Mouse (Mus musculus) MN1 (cell line): ENCODE results near the gene Prss16.

Experiments used
- DNase-seq: peaks from one replicate; pipeline ENCODE4 v3.0.0-alpha.2; 2016; ENCODE audit warnings: low spot score

The Prss16 gene

DNA sequence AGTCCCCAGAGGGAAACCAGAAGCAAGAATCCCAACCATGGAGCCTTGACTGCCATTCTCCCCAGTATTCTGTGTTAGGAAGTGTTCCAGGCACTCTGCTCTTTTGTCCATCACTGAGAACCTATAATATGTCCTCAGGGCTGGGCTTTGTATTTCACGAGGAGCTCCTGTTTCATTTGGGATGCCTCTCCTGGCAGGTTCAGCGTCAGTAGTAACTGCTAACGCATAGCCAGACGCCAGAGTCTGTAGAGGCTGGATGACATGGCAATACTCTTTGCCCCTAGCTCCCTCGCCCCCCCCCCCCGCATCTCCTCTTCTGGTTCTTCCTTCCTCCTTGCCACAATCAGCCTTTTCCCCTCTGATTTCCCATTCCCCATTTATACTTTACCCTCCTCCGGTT lies at the start of gene Prss16:
Prss16 (minus strand) TSS at position 101 of the 400 bp plus-strand sequence.
- DNase-seq = no peak

DNA sequence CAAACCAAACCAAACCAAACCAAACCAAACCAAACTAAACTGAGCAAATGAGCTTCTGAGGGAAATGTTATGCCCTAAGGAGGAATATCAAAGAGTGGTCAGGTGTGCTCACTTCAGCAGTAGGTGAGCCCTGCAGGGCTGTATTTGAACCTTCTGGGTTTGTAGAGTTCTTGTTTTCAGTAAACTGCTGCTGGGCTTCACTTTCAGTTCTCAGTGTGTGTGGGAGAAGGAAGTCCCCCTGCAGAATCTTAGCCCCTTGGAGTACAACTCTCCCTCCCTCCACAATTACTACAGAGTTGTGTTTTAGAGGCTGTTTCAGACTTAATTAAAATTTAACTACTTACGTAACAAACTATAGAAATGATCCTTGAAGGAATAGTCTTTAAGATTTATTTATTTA lies 44.2 kb upstream of the Prss16 start:
- no peak for DNase-seq

GRCm38 (mm10) chr13:22051523-22051859 lies 41.9 kb upstream of the Prss16 start:
- peak; percentile 32 for DNase-seq

DNA sequence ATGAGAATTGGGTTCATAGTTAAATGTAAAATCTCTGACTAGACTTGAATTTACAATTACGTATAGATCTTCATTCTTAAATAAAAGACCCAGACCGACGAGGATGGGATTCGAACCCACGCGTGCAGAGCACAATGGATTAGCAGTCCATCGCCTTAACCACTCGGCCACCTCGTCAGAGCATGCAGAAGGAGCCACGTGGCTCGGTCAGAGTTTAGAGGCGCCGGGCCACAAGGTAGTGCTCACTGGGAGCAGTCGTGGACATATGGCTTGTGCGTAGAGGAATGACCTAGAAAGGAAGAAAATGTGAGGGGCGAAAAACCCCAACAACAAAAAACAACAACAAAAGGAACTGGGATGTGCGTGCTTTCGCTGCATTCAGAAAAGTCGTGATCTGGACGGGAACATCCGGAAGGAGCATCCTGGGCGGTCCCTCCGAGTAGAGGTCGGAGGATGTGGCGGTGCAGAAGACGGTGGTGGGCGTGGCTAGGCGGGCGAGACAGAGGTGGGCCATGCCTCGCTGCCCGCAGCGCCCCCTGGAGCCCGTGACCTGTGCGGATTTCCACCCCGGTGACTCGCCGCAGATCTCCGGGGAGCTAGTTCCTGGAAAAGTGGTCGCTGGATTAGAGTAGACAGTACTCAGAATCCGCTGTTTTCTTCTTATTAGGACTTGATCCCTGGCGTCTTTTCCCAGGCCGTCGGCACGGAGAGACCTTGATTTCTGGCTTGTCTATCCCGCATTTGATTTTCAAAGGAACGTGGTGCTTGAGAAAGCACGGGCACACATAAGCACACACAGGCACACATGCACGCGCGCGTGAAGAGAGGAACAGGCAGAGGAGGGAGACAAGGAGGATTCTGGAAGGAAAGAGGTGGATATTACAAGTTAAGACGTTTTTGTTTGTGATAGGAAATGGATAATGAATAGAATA lies 41.3 kb upstream of the Prss16 start:
- peak; percentile 95 for DNase-seq

DNA sequence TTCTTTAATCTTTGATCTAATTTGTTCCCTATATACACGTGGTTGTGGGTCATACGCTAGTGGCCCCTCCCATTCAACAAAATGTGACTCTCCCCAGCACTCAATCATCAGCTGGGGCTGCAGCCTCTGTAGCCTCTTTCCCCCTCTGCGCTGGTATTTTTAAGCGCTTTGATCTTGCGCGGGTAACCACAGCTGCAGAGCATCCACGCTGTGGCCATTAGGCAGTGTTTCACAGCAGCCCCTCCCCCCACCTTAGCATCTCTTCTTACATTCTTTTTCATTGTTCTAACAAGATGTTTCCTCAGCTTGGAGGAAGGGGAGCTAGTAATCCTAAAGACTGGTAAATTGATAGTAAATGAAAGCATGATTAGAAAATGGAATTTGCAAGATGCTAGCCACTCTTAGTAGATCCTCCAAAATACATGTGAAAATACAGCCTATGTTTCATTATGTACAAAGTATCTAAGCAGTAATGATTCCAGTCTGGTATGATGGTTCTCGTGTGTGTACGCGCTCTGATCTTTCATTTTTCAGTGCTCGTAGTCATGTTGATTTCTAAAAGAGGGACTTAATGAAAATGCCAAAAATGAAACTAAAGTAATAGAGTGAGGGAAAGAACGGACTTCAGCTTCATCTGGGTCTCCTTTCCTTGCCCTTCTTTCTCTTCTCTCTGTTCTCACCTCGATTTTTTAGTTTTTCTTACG lies 40.3 kb upstream of the Prss16 start:
- peak; percentile 71 for DNase-seq

GRCm38 (mm10) chr13:22049041-22049440 lies 39.5 kb upstream of the Prss16 start:
- DNase-seq = no peak

GRCm38 (mm10) chr13:22045311-22045710 lies 35.8 kb upstream of the Prss16 start:
- no peak for DNase-seq

GRCm38 (mm10) chr13:22044432-22045155 lies 35.1 kb upstream of the Prss16 start:
- DNase-seq = no peak

GRCm38 (mm10) chr13:22043503-22044431 lies 34.2 kb upstream of the Prss16 start:
- DNase-seq = peak; percentile 83

- peak; percentile 97 for DNase-seq
These were observed 33.3 kb upstream of the Prss16 start, which contains the start of the genes Hist1h2ag and Hist1h2bj for GRCm38 (mm10) chr13:22042568-22043502. Hist1h2ag (minus strand) TSS chr13:22042944. Hist1h2bj (plus strand) TSS chr13:22043214.

GRCm38 (mm10) chr13:22041651-22042567 lies 32.4 kb upstream of the Prss16 start:
- DNase-seq = peak; percentile 51

DNA sequence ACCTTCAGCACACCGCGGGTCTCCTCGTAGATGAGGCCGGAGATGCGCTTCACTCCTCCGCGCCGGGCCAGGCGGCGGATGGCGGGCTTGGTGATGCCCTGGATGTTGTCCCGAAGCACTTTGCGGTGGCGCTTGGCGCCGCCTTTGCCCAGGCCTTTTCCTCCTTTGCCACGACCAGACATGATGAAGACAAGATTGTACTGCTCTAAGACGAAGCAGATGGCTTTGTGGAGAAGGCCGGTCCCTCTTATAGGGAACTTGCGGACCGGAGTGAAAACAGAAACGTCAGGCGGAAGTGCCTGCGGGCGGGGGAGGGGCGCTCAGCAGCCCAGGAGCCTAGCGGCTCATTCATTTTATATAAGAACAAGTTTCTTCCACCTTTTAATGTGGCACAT lies 31.6 kb upstream of the Prss16 start, which contains the start of gene Hist1h4i:
Hist1h4i (minus strand) TSS at position 221 of the 395 bp plus-strand sequence.
- DNase-seq = peak; percentile 91

- peak; percentile 54 for DNase-seq
These were observed 31.1 kb upstream of the Prss16 start for GRCm38 (mm10) chr13:22040464-22041141.

- no peak for DNase-seq
These were observed 30.5 kb upstream of the Prss16 start for GRCm38 (mm10) chr13:22039951-22040463.

DNA sequence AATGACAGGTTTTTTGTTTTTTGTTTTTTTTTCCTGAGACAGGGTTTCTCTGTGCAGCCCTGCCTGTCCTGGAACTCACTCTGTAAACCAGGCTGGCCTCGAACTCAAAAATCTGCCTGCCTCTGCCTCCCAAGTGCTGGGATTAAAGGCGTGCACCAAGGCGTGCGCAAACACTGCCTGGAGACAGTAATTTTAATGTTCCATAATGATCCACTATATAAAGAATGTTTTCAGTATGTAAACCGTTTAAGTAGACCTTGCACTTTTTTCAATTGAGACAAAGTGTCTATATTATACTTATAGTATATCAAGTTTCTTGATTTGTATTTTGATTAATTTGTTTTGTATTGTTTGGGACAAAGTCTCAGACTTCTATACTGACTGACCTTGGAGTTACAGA lies 29.8 kb upstream of the Prss16 start:
- DNase-seq = no peak

DNA sequence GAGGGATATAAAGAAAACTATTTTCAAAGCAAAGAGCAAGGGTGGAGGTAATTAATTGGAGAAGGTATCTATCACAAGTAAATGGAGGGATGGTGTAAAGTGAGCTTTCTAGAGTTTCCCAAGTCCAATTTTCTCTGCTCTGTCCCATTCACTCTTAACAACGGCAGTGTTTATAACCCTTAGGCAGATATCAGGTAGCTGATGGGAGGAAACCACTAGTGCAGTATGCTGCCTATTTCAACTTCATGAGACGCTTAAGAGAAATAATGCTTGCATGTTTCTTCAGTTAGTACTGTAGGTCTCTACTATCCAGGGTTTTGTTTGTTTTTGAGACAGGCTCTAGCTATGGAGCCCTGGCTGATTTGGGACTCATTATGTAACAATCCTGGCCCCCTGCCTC lies 27.9 kb upstream of the Prss16 start:
- DNase-seq = no peak

- DNase-seq = no peak
These were observed 27.4 kb upstream of the Prss16 start for GRCm38 (mm10) chr13:22036986-22037385.
